10 mouse cellular contexts compared by ENCODE assay signal in genomic region chr1:135793370-135794215, GRCm38 (mm10). TPM values are rescaled to one million over a fixed set of nuclear protein-coding genes. Genes with fewer than 3 reads are reported as not detected.
DNase-seq lines count a peak whose midpoint lies in the region; ATAC-seq and TF ChIP-seq lines count a peak whose summit lies in the region.
"Had no signal": no experiment of that assay in that cellular context is flagged by ENCODE, and none has a peak within 500 bp of the region (broad histone marks: within the 10 kb centered on the region; RNA-seq: fewer than 3 reads in every experiment).

No protein-coding gene starts in this region.

- H3K9me3 ChIP-seq in embryonic facial prominence, embryonic 12.5 days = no peaks in the 10 kb centered on the region
- H3K9me3 ChIP-seq in limb, embryonic 14.5 days (ENCODE audit: control insufficient read depth, low read length) = no peaks in the 10 kb centered on the region
- no peaks in the 10 kb centered on the region for H3K9me3 ChIP-seq in midbrain, embryonic 15.5 days
- H3K9me3 ChIP-seq: G1E had no signal

- no peak for TF ChIP-seq POLR2A in kidney, adult 2 months (IDR thresholded peaks at IDR 0.05; ENCODE audit: low read depth, low read length)
- TF ChIP-seq POLR2A in limb, embryonic 14.5 days (IDR thresholded peaks at IDR 0.05; ENCODE audit: borderline replicate concordance, extremely low read depth, insufficient read depth, insufficient read length) = no peak

- H3K36me3 ChIP-seq in kidney, adult 2 months (ENCODE audit: control insufficient read depth, insufficient read depth, low read length) = no peaks in the 10 kb centered on the region
- H3K36me3 ChIP-seq in embryonic facial prominence, embryonic 12.5 days = no peaks in the 10 kb centered on the region
- H3K36me3 ChIP-seq in limb, embryonic 14.5 days (ENCODE audit: control insufficient read depth, insufficient read depth, low read length) = no peaks in the 10 kb centered on the region
- H3K36me3 ChIP-seq in midbrain, embryonic 15.5 days (replicated peaks) = no peaks in the 10 kb centered on the region
- H3K36me3 ChIP-seq: G1E had no signal

- no peak for TF ChIP-seq CTCF in kidney, adult 2 months (conservative IDR thresholded peaks at IDR 0.05; ENCODE audit: insufficient read depth, insufficient read length, low read depth, low read length)

- no peaks in the 10 kb centered on the region for H3K4me1 ChIP-seq in kidney, adult 2 months (ENCODE audit: control insufficient read depth, insufficient read depth, low read length)
- H3K4me1 ChIP-seq in embryonic facial prominence, embryonic 12.5 days = peaks cover 18% of the 10 kb centered on the region
- H3K4me1 ChIP-seq in limb, embryonic 14.5 days (ENCODE audit: control insufficient read depth, insufficient read depth, low read length) = peaks cover 14% of the 10 kb centered on the region
- H3K4me1 ChIP-seq in midbrain, embryonic 15.5 days = peaks cover 14% of the 10 kb centered on the region

- no peak overlapping the region for H3K9ac ChIP-seq in embryonic facial prominence, embryonic 12.5 days
- peak overlapping the region; percentile 28; the same call in 1 of the 2 replicates for H3K9ac ChIP-seq in limb, embryonic 14.5 days (ENCODE audit: low read depth, low read length, severe bottlenecking)
- H3K9ac ChIP-seq in midbrain, embryonic 15.5 days = 0 out of 2 replicates have a peak overlapping the region, but pooled peaks have one; percentile 12

- H3K27ac ChIP-seq in kidney, adult 2 months (ENCODE audit: insufficient read depth, low read depth, low read length) = no peak overlapping the region
- H3K27ac ChIP-seq in embryonic facial prominence, embryonic 12.5 days = peak overlapping the region; percentile 42
- H3K27ac ChIP-seq in limb, embryonic 14.5 days (replicated peaks; ENCODE audit: low read depth, low read length) = no peak overlapping the region
- no peak overlapping the region for H3K27ac ChIP-seq in midbrain, embryonic 15.5 days

- WGBS in kidney, adult 2 months = 14% methylated on average over 27 of the region's 27 CpGs
- 14% methylated on average over 27 of the region's 27 CpGs for WGBS in embryonic facial prominence, embryonic 12.5 days
- WGBS in limb, embryonic 14.5 days = 8% methylated on average over 21 of the region's 27 CpGs
- 13% methylated on average over 27 of the region's 27 CpGs for WGBS in midbrain, embryonic 15.5 days

- no peak for DNase-seq in kidney, adult 2 months
- no peak for DNase-seq in kidney, adult 9 months
- DNase-seq in heart, postnatal 4 days = peak; percentile 57
- no peak for DNase-seq in limb, embryonic 14.5 days (ENCODE audit: low spot score)
- peak; percentile 76 for DNase-seq in telencephalon, adult 2 months (ENCODE audit: low read depth, low spot score)
- DNase-seq in adrenal gland, postnatal 4 days (ENCODE audit: low spot score in 2 of 2) = no peak

- 0 out of 2 replicates have a peak, but pooled peaks have one; percentile 16 for ATAC-seq in embryonic facial prominence, embryonic 12.5 days (ENCODE audit: insufficient number of reproducible peaks, insufficient read depth, low FRiP score, low TSS enrichment)
- 0 out of 2 replicates have a peak, but pooled peaks have one; percentile 3 for ATAC-seq in limb, embryonic 14.5 days (ENCODE audit: low FRiP score, low read depth)
- no peak; the same call in 1 of the 2 replicates for ATAC-seq in midbrain, embryonic 15.5 days (replicated peaks)

- peak overlapping the region; percentile 12; the same call in 1 of the 2 replicates for H3K4me3 ChIP-seq in kidney, adult 2 months (ENCODE audit: insufficient read depth, low read depth, low read length)
- H3K4me3 ChIP-seq in embryonic facial prominence, embryonic 12.5 days = peak overlapping the region; percentile 22; the same call in 1 of the 2 replicates
- H3K4me3 ChIP-seq in limb, embryonic 14.5 days (replicated peaks; ENCODE audit: low read length) = peak overlapping the region; percentile 19
- H3K4me3 ChIP-seq in midbrain, embryonic 15.5 days = peak overlapping the region; percentile 20

- peak overlapping the region; percentile 43 for H3K4me2 ChIP-seq in embryonic facial prominence, embryonic 12.5 days (replicated peaks)
- H3K4me2 ChIP-seq in limb, embryonic 14.5 days (replicated peaks; ENCODE audit: low read depth, low read length, severe bottlenecking) = peak overlapping the region; percentile 44
- H3K4me2 ChIP-seq in midbrain, embryonic 15.5 days = peak overlapping the region; percentile 45

- H3K27me3 ChIP-seq in kidney, adult 2 months (replicated peaks; ENCODE audit: control insufficient read depth, insufficient read depth, low read length) = no peaks in the 10 kb centered on the region; the same call in 1 of the 2 replicates
- 0 out of 2 replicates have a peak, but pooled peaks cover 11% of the 10 kb centered on the region for H3K27me3 ChIP-seq in embryonic facial prominence, embryonic 12.5 days
- H3K27me3 ChIP-seq in limb, embryonic 14.5 days (ENCODE audit: control insufficient read depth, insufficient read depth, low read length) = no peaks in the 10 kb centered on the region
- no peaks in the 10 kb centered on the region; the same call in 1 of the 2 replicates for H3K27me3 ChIP-seq in midbrain, embryonic 15.5 days (replicated peaks)

RNA-seq across cellular contexts. Expression of gene Tnni1, which starts 14.4 kb away (rescaled TPM):
- polyA plus RNA-seq in kidney, adult 2 months (2012; rRNA removed) = 5.8 TPM in 1 of 2 replicates, not detected in the other
- 48.6 and 66.8 TPM in 2 replicates for polyA plus RNA-seq in embryonic facial prominence, embryonic 12.5 days (2016; fragmentation: Nextera tagmentation; extraction: Ambion mirVana)
- total RNA-seq in heart, postnatal 4 days (2021) = 1,000 to 10,000 TPM; 2,021 to 2,289 TPM
- 349 and 357 TPM in 2 replicates for polyA plus RNA-seq in limb, embryonic 14.5 days (2012; rRNA removed)
- 300 and 419 TPM in 2 replicates for polyA plus RNA-seq in limb, embryonic 14.5 days (2014; fragmentation: Nextera tagmentation; extraction: Ambion mirVana)
- 0.56 and 1.9 TPM in 2 replicates for polyA plus RNA-seq in midbrain, embryonic 15.5 days (2015; fragmentation: Nextera tagmentation; extraction: Ambion mirVana)
- 10 to 100 TPM in 1 of 2 experiments, 1 to 10 TPM in 1; 4.4 to 13.1 TPM for total RNA-seq in adrenal gland, postnatal 4 days (2021)
- total RNA-seq: layer of hippocampus, postnatal 10 days had no signal

RNA-seq across cellular contexts. Expression of gene Lad1, which starts 24.8 kb away (rescaled TPM):
- 114 and 145 TPM in 2 replicates for polyA plus RNA-seq in kidney, adult 2 months (2012; rRNA removed)
- 6.6 TPM in 2 replicates for polyA plus RNA-seq in embryonic facial prominence, embryonic 12.5 days (2016; fragmentation: Nextera tagmentation; extraction: Ambion mirVana)
- total RNA-seq in heart, postnatal 4 days (2021) = 10 to 100 TPM in 1 of 2 experiments, 1 to 10 TPM in 1; 7.3 to 10.3 TPM
- 10.9 and 12.2 TPM in 2 replicates for polyA plus RNA-seq in limb, embryonic 14.5 days (2012; rRNA removed)
- 20.9 and 25.9 TPM in 2 replicates for polyA plus RNA-seq in limb, embryonic 14.5 days (2014; fragmentation: Nextera tagmentation; extraction: Ambion mirVana)
- 0.69 and 1.4 TPM in 2 replicates for polyA plus RNA-seq in midbrain, embryonic 15.5 days (2015; fragmentation: Nextera tagmentation; extraction: Ambion mirVana)
- 1 to 10 TPM in 1 of 2 experiments, under 1 TPM in 1; 0.25 to 5.5 TPM for total RNA-seq in adrenal gland, postnatal 4 days (2021)
- polyA plus RNA-seq: G1E had no signal

RNA-seq across cellular contexts. Expression of gene Phlda3, which starts 27.7 kb away (rescaled TPM):
- 37.2 and 40.0 TPM in 2 replicates for polyA plus RNA-seq in kidney, adult 2 months (2012; rRNA removed)
- 52.8 and 55.0 TPM in 2 replicates for polyA plus RNA-seq in embryonic facial prominence, embryonic 12.5 days (2016; fragmentation: Nextera tagmentation; extraction: Ambion mirVana)
- total RNA-seq in heart, postnatal 4 days (2021) = 10 to 100 TPM; 40.7 to 43.8 TPM
- 60.6 and 69.1 TPM in 2 replicates for polyA plus RNA-seq in limb, embryonic 14.5 days (2012; rRNA removed)
- 85.1 and 87.4 TPM in 2 replicates for polyA plus RNA-seq in limb, embryonic 14.5 days (2014; fragmentation: Nextera tagmentation; extraction: Ambion mirVana)
- 27.6 and 31.4 TPM in 2 replicates for polyA plus RNA-seq in midbrain, embryonic 15.5 days (2015; fragmentation: Nextera tagmentation; extraction: Ambion mirVana)
- 10 to 100 TPM; 25.1 to 33.6 TPM for total RNA-seq in adrenal gland, postnatal 4 days (2021)

RNA-seq across cellular contexts. Expression of gene Tnnt2, which starts 42.6 kb away (rescaled TPM):
- 0.44 and 1.0 TPM in 2 replicates for polyA plus RNA-seq in kidney, adult 2 months (2012; rRNA removed)
- polyA plus RNA-seq in embryonic facial prominence, embryonic 12.5 days (2016; fragmentation: Nextera tagmentation; extraction: Ambion mirVana) = 23.0 and 27.7 TPM in 2 replicates
- 1,000 to 10,000 TPM; 6,684 to 7,230 TPM for total RNA-seq in heart, postnatal 4 days (2021)
- 44.5 and 108 TPM in 2 replicates for polyA plus RNA-seq in limb, embryonic 14.5 days (2012; rRNA removed)
- polyA plus RNA-seq in limb, embryonic 14.5 days (2014; fragmentation: Nextera tagmentation; extraction: Ambion mirVana) = 78.3 and 104 TPM in 2 replicates
- polyA plus RNA-seq in midbrain, embryonic 15.5 days (2015; fragmentation: Nextera tagmentation; extraction: Ambion mirVana) = 0.71 and 13.1 TPM in 2 replicates
- total RNA-seq in adrenal gland, postnatal 4 days (2021) = 1 to 10 TPM; 2.4 to 4.2 TPM
- polyA plus RNA-seq: G1E had no signal

Comparison
In these comparisons a context has a peak if more than half of its experiments do, and no peak if none do; other contexts are left out.
1. DNase-seq: peak in heart, postnatal 4 days (single experiment) and telencephalon, adult 2 months (single experiment); none in kidney, adult 2 months (single experiment), kidney, adult 9 months (single experiment), limb, embryonic 14.5 days (single experiment) and adrenal gland, postnatal 4 days (0 of 2).
2. Peak in every context shown above with its lines, with median percentiles within 50 percentile points of each other: H3K4me3 ChIP-seq and H3K4me2 ChIP-seq.